Mouse (Mus musculus) embryonic facial prominence, embryonic 11.5 days (tissue): ENCODE measurements at regions not wholly inside any gene's neighbourhood (a gene's known extent, or its start where the extent isn't known, plus 50 kb on each side); places are given as distances from the start of the nearest gene placed in this dataset.
"Not testable (repeated sequence)": the region's sequence is repeated elsewhere in the genome, so short reads cannot be mapped to it uniquely, and the experiment has no call there.

Experiments used
- ATAC-seq: fragments of 200-750 bp; cut with Nextera tagmentation; replicated peaks from 2 replicates; pipeline ENCODE4 v1.8.0; 2017; ENCODE audit warnings: low read depth; ENCODE audit not compliant: insufficient number of reproducible peaks, low FRiP score, low TSS enrichment
- DNase-seq: peaks from one replicate; pipeline ENCODE4 v3.0.0-alpha.2; 2015; ENCODE audit warnings: low spot score
- H3K27ac ChIP-seq: fragments of 300-500 bp; sonication (generic); replicated peaks from 2 replicates; pipeline ENCODE4 v1.5.1; 2014; ENCODE audit warnings: mild to moderate bottlenecking, low read depth, low read length, control low read depth
- H3K27me3 ChIP-seq: fragments of 300-500 bp; sonication (generic); 2 replicates; pipeline ENCODE4 v1.6.1; 2014; ENCODE audit warnings: mild to moderate bottlenecking, low read length, moderate library complexity, mixed read lengths; ENCODE audit not compliant: control insufficient read depth, insufficient read depth
- H3K36me3 ChIP-seq: fragments of 300-500 bp; sonication (generic); replicated peaks from 2 replicates; pipeline ENCODE4 v1.6.1; 2014; ENCODE audit warnings: low read depth, mild to moderate bottlenecking, low read length, moderate library complexity, mixed read lengths; ENCODE audit not compliant: control insufficient read depth, insufficient read depth
- H3K4me1 ChIP-seq: fragments of 300-500 bp; sonication (generic); 2 replicates; pipeline ENCODE4 v1.6.1; 2014; ENCODE audit warnings: low read length, mixed read lengths; ENCODE audit not compliant: control insufficient read depth, insufficient read depth
- H3K4me2 ChIP-seq: fragments of 300-500 bp; sonication (generic); 2 replicates; pipeline ENCODE4 v1.6.1; 2014; ENCODE audit warnings: low read depth, mild to moderate bottlenecking, control low read depth, low read length, moderate library complexity
- H3K4me3 ChIP-seq: fragments of 300-500 bp; sonication (generic); 2 replicates; pipeline ENCODE4 v1.5.1; 2014; ENCODE audit warnings: low read depth, low read length, control low read depth
- H3K9ac ChIP-seq: fragments of 300-500 bp; sonication (generic); replicated peaks from 2 replicates; pipeline ENCODE4 v1.6.1; 2014; ENCODE audit warnings: mild to moderate bottlenecking, control low read depth, low read length
- H3K9me3 ChIP-seq: fragments of 300-500 bp; sonication (generic); replicated peaks from 2 replicates; pipeline ENCODE4 v1.6.1; 2016; ENCODE audit warnings: mild to moderate bottlenecking, low read length, inconsistent platforms, mixed read lengths; ENCODE audit not compliant: control insufficient read depth
- WGBS: fragments of 180-500 bp; shearing (Covaris S2); extraction: QIAGEN DNeasy Blood & Tissue Kit; methylation state at CpG from one replicate; pipeline ENCODE4 v1.1.7; 2014; 5-methylcytosine and 5-hydroxymethylcytosine counted together

DNA sequence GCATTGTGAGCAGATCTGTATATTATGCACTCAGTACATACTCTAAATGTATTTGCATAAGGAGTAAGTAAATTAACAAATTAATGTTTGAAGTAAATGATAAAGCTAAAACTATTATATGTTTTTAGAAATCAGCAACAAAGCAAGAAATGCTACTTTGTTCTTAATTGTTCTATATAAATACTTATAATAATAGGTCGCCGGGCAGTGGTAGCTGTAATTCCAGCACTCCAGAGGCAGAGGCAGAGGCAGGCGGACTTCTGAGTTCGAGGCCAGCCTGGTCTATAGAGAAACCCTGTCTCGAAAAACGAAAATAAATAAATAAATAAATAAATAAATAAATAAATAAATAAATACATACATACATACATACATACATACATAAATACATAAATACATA is 138.3 kb downstream of the Fam174a start:
- not testable (repeated sequence) for H3K36me3 ChIP-seq, H3K4me1 ChIP-seq, H3K9ac ChIP-seq, H3K9me3 ChIP-seq, H3K4me3 ChIP-seq, H3K4me2 ChIP-seq, H3K27ac ChIP-seq, H3K27me3 ChIP-seq
- 79% methylated on average over 6 of the region's 6 CpGs for WGBS
- ATAC-seq (peak; percentile 88; the same call in 1 of the 2 replicates), DNase-seq (peak; percentile 79)

DNA sequence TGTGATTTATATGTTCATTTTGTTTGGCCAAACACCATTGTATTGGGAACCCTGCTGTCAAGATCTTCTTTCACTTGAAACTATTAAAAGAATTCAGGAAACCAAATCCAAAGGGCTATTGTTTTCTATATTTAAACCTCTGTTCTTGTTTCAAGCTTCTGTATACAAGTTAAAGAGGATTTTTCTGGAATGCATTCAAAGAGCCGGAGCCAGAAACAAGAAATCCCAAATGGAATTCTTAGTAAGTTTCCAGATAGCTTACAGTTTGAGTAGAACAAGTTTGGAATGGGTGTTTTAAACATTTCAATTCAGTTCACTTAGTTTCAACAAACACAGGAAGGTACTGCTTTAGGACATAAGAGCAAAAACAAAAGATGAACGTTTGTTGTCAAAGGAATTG is 140.8 kb downstream of the Fam174a start:
- Histone ChIP-seq H3K4me1 (no peaks in the 10 kb centered on the region), H3K9me3 (no peaks in the 10 kb centered on the region), H3K27me3 (no peaks in the 10 kb centered on the region), H3K4me2 (no peak overlapping the region), H3K27ac (no peak overlapping the region), H3K36me3 (no peaks in the 10 kb centered on the region), H3K4me3 (no peak overlapping the region), H3K9ac (no peak overlapping the region)
- WGBS = 74% methylated on average over 2 of the region's 2 CpGs
- ATAC-seq = no peak
- no peak for DNase-seq

DNA sequence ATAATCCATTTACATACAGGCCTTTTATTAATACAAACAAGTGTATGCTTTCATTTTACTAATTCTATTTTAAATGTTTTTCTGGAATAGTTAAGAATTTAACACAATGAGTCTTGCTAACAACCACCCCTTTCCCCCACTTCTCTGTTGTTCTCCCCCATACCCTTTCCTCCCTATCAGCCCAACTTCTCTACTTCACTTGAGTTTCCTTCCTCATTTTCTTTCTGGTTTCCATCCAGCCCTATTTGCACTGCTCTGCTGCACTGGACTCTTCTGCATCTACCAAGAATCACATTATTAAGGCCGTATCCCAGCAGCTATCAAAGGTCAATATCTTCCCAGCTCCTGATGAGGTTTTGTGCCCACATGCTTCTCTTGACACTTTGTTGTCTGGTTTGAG is 145.9 kb downstream of the Fam174a start:
- ATAC-seq (no peak), DNase-seq (no peak)
- H3K27me3 ChIP-seq = no peaks in the 10 kb centered on the region
- H3K4me1 ChIP-seq = no peaks in the 10 kb centered on the region
- H3K4me2 ChIP-seq = no peak overlapping the region
- H3K36me3 ChIP-seq = no peaks in the 10 kb centered on the region
- no peaks in the 10 kb centered on the region for H3K9me3 ChIP-seq
- WGBS = 84% methylated on average over 1 of the region's 1 CpGs
- no peak overlapping the region for H3K4me3 ChIP-seq
- no peak overlapping the region for H3K27ac ChIP-seq
- H3K9ac ChIP-seq = no peak overlapping the region

DNA sequence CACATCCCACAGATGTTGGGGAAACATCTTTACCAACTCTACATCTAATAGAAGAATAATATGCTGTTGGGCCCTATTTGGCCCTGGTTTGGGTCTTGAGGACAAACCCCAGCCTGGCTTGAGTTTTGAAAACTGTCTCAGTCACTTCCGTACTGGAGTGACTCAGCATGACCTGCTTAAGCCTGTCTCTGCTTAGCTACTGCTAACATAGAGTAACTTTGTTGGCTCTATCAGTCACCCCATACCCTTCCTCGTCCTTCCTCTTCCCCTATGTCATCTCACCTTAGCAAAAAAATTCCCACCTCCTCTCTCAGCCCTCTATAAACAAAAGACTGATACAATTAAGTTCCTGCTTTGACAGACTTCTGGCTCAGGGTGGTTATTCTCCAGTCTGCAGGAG is 154.7 kb downstream of the Fam174a start:
- Histone ChIP-seq H3K4me3 (no peak overlapping the region), H3K4me1 (no peaks in the 10 kb centered on the region), H3K27me3 (no peaks in the 10 kb centered on the region), H3K36me3 (no peaks in the 10 kb centered on the region), H3K27ac (no peak overlapping the region), H3K9ac (no peak overlapping the region), H3K9me3 (no peaks in the 10 kb centered on the region), H3K4me2 (no peak overlapping the region)
- no peak for ATAC-seq
- DNase-seq = no peak
- WGBS = 64% methylated on average over 2 of the region's 2 CpGs

DNA sequence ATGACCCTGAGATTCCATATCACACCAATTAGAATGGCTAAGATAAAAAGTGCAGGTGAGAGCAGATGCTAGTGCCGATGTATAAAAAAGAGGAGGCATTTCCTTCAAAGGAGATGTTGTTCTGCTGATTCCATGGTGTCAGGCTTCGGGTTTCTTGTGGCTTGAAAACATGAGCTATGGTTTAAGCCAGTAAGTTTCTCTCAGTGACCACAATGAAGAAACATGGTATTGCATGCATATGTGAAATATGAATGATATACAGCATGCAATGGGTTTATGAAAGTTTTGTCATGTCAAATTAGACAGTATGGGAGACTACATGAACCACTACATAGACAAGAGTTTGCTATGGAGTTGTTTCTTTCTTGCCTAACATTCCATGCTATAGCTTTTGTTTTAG is 155.3 kb downstream of the Fam174a start:
- Histone ChIP-seq H3K27me3 (no peaks in the 10 kb centered on the region), H3K4me3 (no peak overlapping the region), H3K4me2 (no peak overlapping the region), H3K36me3 (no peaks in the 10 kb centered on the region), H3K27ac (no peak overlapping the region), H3K9me3 (no peaks in the 10 kb centered on the region), H3K4me1 (no peaks in the 10 kb centered on the region), H3K9ac (no peak overlapping the region)
- no peak for DNase-seq
- WGBS = 76% methylated on average over 2 of the region's 2 CpGs
- no peak for ATAC-seq

DNA sequence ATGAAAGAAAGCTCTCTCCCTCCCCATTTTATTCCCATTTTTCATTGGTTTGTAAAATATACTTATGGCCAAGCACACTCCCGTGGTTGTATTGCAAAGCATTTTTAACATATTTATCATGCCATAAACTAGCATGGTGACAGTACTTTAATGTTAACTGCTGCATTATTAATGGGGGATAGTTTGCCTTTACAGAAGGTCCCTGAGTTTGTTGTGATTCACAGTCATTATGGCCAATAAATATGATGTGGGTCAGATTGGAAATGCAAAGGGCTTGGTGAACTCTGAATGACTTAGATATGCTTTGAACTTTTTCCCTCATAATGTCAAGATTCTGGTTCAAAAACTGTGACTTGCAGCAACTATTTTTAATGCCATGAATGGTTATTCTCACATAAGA is 157.1 kb downstream of the Fam174a start:
- Histone ChIP-seq H3K4me2 (no peak overlapping the region), H3K4me1 (no peaks in the 10 kb centered on the region), H3K9ac (no peak overlapping the region), H3K27ac (no peak overlapping the region), H3K4me3 (no peak overlapping the region), H3K36me3 (no peaks in the 10 kb centered on the region), H3K27me3 (no peaks in the 10 kb centered on the region), H3K9me3 (no peaks in the 10 kb centered on the region)
- 62% methylated on average over 1 of the region's 1 CpGs for WGBS
- ATAC-seq (no peak), DNase-seq (no peak)

DNA sequence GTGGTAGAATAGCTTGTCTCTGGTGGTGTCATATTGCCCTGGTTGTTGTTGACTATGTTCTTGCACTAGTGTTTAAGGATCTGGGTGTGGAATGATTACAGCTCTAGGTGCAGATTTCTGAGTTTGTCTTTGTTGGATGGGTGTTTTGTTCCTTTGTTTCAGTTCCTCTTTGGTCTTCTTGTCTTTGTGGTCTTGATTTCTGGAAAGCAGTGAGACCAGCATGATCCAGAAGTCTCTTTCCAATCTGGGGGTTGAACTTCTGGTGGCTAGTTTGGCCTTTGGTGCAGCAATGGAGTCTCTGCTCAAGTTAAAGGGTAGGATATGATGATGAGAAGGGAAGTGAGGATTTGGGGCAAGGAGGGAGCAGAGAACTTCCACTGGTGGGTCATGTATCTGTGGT is 174.4 kb downstream of the St8sia4 start:
- no peak overlapping the region for H3K27ac ChIP-seq
- no peaks in the 10 kb centered on the region for H3K27me3 ChIP-seq
- ATAC-seq = no peak
- no peaks in the 10 kb centered on the region for H3K4me1 ChIP-seq
- H3K4me2 ChIP-seq = no peak overlapping the region
- H3K9me3 ChIP-seq = no peaks in the 10 kb centered on the region
- no peaks in the 10 kb centered on the region for H3K36me3 ChIP-seq
- DNase-seq = no peak
- H3K9ac ChIP-seq = no peak overlapping the region
- H3K4me3 ChIP-seq = no peak overlapping the region

DNA sequence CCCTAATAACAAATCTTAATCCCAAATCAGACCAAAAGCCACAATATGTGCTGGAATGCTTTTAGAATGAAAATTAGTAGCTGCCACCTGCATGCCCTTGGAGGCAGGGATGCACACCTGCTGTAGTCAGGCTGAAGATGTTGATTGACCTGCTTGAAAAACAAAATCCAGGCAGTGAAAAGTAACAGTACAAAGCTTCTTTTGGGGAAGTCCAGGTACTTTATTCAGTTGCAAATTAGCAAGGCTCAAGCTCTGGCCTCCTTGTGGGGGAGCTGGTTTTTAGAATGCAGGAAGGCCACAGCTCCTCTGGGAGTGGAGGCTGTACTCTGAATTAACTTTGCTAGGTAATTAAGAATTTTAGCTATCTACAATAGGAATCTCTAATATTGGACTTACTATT is 166.7 kb downstream of the St8sia4 start:
- H3K4me3 ChIP-seq, H3K9me3 ChIP-seq, H3K36me3 ChIP-seq, H3K4me2 ChIP-seq, H3K9ac ChIP-seq, ATAC-seq, H3K27ac ChIP-seq, H3K4me1 ChIP-seq, H3K27me3 ChIP-seq, DNase-seq: not testable (repeated sequence)

DNA sequence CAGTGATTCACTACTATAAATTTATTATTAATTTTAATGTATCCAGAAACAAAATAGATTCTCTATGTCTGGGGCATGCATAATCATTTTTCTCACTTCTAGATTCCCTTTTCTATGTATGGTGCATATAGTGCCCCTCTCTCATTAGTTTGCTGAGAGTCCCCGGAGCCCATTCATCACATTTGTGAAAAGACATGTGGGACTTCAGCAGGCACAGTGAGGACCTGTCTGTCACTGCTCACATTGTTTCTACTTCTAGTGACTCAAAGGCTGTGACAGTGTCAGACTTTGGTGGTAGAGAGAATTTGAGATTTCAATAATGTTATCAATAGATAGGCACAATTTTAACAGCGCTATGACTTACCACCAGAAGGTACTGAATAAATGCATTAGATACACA is 158.7 kb downstream of the St8sia4 start:
- Histone ChIP-seq H3K4me2 (no peak overlapping the region), H3K9me3 (no peaks in the 10 kb centered on the region), H3K36me3 (no peaks in the 10 kb centered on the region), H3K27ac (no peak overlapping the region), H3K9ac (no peak overlapping the region), H3K4me1 (no peaks in the 10 kb centered on the region), H3K4me3 (no peak overlapping the region), H3K27me3 (no peaks in the 10 kb centered on the region)
- DNase-seq (no peak), ATAC-seq (no peak)
- 94% methylated on average over 2 of the region's 2 CpGs for WGBS
